Mouse (Mus musculus) spleen, adult 2 months (tissue): ENCODE measurements around the gene Zfp281.

ENCODE experiments used
- CTCF ChIP-seq: fragments of 200-500 bp; IDR thresholded peaks from 2 replicates; pipeline ENCODE4 v1.5.1; 2011; ENCODE audit warnings: mild to moderate bottlenecking, inconsistent platforms; ENCODE audit not compliant: insufficient read depth, insufficient read length, insufficient replicate concordance; ENCODE audit errors: extremely low read depth
- POLR2A ChIP-seq: fragments of 200-500 bp; IDR thresholded peaks from 2 replicates; pipeline ENCODE4 v1.6.1; 2011; ENCODE audit warnings: low read depth, low read length, inconsistent platforms

- no peak for TF ChIP-seq CTCF
- TF ChIP-seq POLR2A, result no peak
These were observed 1.4 kb downstream of the Zfp281 start for GRCm38 (mm10) chr1:136626141-136626540.
